In the genomic region with DNA sequence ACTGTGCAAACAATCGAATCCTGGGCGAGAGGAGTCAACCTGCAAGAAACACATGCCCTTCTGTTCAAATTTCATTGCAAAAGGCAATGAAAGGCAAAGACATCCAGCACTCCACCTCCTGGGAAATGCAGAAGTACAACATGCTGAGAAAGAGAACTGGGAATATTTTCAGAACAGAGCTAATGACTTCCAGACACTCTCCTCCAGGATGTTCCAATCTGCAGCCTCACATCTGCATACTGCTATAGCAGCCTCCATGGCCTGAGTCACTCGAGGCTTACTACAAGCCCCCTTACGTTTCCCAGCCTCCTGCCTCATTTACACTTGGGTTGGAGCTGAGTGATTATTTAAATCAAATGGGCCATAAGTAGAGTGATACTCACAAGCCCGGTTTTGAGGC, we compare ENCODE assay signal across 13 mouse cellular contexts. TPM values are rescaled to one million over a fixed set of nuclear protein-coding genes. Genes with fewer than 3 reads are reported as not detected.
A peak's percentile ranks its signal among the peaks of the same experiment; 100 is the strongest.
DNase-seq lines count a peak whose midpoint lies in the region; ATAC-seq lines count a peak whose summit lies in the region.
"Had no signal": no experiment of that assay in that cellular context is flagged by ENCODE, and none has a peak within 500 bp of the region (broad histone marks: within the 10 kb centered on the region; RNA-seq: fewer than 3 reads in every experiment).

No protein-coding gene starts in this region.

- peak overlapping the region; percentile 46 for H3K27ac ChIP-seq in embryonic facial prominence, embryonic 14.5 days (replicated peaks; ENCODE audit: low read depth, low read length)
- peak overlapping the region; percentile 71 for H3K27ac ChIP-seq in heart, embryonic 16.5 days (ENCODE audit: low read length)
- H3K27ac ChIP-seq: layer of hippocampus, adult 2 months; liver, embryonic 15.5 days had no signal

- no peak overlapping the region for H3K4me3 ChIP-seq in embryonic facial prominence, embryonic 14.5 days (ENCODE audit: low read depth, low read length)
- no peak overlapping the region for H3K4me3 ChIP-seq in heart, embryonic 16.5 days (ENCODE audit: low read length)
- H3K4me3 ChIP-seq: layer of hippocampus, adult 2 months; liver, embryonic 15.5 days had no signal

- H3K9ac ChIP-seq in embryonic facial prominence, embryonic 14.5 days (ENCODE audit: low read depth, low read length), result no peak overlapping the region
- no peak overlapping the region for H3K9ac ChIP-seq in heart, embryonic 16.5 days (ENCODE audit: low read length)
- H3K9ac ChIP-seq: liver, embryonic 15.5 days had no signal

- no peaks in the 10 kb centered on the region for H3K36me3 ChIP-seq in embryonic facial prominence, embryonic 14.5 days (ENCODE audit: control insufficient read depth, insufficient read depth, low read length)
- no peaks in the 10 kb centered on the region for H3K36me3 ChIP-seq in heart, embryonic 16.5 days (ENCODE audit: control insufficient read depth, insufficient read depth)
- H3K36me3 ChIP-seq: liver, embryonic 15.5 days had no signal

- ATAC-seq in embryonic facial prominence, embryonic 14.5 days (ENCODE audit: low read depth), result peak; percentile 85
- ATAC-seq in heart, embryonic 16.5 days (replicated peaks; ENCODE audit: extremely low read depth, insufficient read depth, low FRiP score), result no peak
- ATAC-seq: intestine, embryonic 16.5 days had no signal

- peaks cover 19% of the 10 kb centered on the region for H3K4me1 ChIP-seq in embryonic facial prominence, embryonic 14.5 days (ENCODE audit: control insufficient read depth, insufficient read depth, low read length)
- peaks cover 15% of the 10 kb centered on the region for H3K4me1 ChIP-seq in heart, embryonic 16.5 days (ENCODE audit: control insufficient read depth, insufficient read depth, low read length)
- H3K4me1 ChIP-seq: liver, embryonic 15.5 days had no signal

- H3K4me2 ChIP-seq in embryonic facial prominence, embryonic 14.5 days (ENCODE audit: low read depth, low read length), result peak overlapping the region; percentile 7; the same call in 1 of the 2 replicates
- H3K4me2 ChIP-seq in heart, embryonic 16.5 days (ENCODE audit: low read depth, low read length), result peak overlapping the region; percentile 31; the same call in 1 of the 2 replicates
- H3K4me2 ChIP-seq: liver, embryonic 15.5 days had no signal

- WGBS in embryonic facial prominence, embryonic 14.5 days, result 18% methylated on average over 5 of the region's 5 CpGs
- WGBS in heart, embryonic 16.5 days, result 38% methylated on average over 5 of the region's 5 CpGs

- no peaks in the 10 kb centered on the region for H3K27me3 ChIP-seq in embryonic facial prominence, embryonic 14.5 days (replicated peaks; ENCODE audit: control insufficient read depth, insufficient read depth, low read length)
- H3K27me3 ChIP-seq in heart, embryonic 16.5 days (ENCODE audit: control insufficient read depth, insufficient read depth, low read length), result no peaks in the 10 kb centered on the region
- H3K27me3 ChIP-seq: liver, embryonic 15.5 days had no signal

- DNase-seq in 3T3-L1 (ENCODE audit: low read depth, low spot score) (peak; percentile 84), MN1 (ENCODE audit: low spot score) (peak; percentile 37)
- DNase-seq in embryonic facial prominence, embryonic 14.5 days (ENCODE audit: low spot score), result peak; percentile 86
- DNase-seq in layer of hippocampus, adult 9-11 months, result no peak
- no peak for DNase-seq in cerebellum, adult 11 months
- no peak for DNase-seq in kidney, adult 11 months
- DNase-seq: adrenal gland, adult 8-10 months; cerebellum, postnatal 10 days; thymus, postnatal 14 days had no signal

- H3K9me3 ChIP-seq in embryonic facial prominence, embryonic 14.5 days (ENCODE audit: control insufficient read depth, low read length), result no peaks in the 10 kb centered on the region
- no peaks in the 10 kb centered on the region for H3K9me3 ChIP-seq in heart, embryonic 16.5 days (replicated peaks; ENCODE audit: control insufficient read depth, low read length)
- H3K9me3 ChIP-seq: liver, embryonic 15.5 days had no signal

RNA-seq across cellular contexts. Expression of gene Dcbld2, which starts 58.9 kb away (rescaled TPM):
- 7.9 and 9.2 TPM in 2 replicates for polyA plus RNA-seq in embryonic facial prominence, embryonic 14.5 days (2014; fragmentation: Nextera tagmentation; extraction: Ambion mirVana)
- 7.5 and 8.6 TPM in 2 replicates for polyA plus RNA-seq in heart, embryonic 16.5 days (2015; fragmentation: Nextera tagmentation; extraction: Ambion mirVana)

Comparison
In these comparisons a context has a peak if more than half of its experiments do, and no peak if none do; other contexts are left out.
1. DNase-seq: peak in 3T3-L1 (single experiment), MN1 (single experiment) and embryonic facial prominence, embryonic 14.5 days (single experiment); none in layer of hippocampus, adult 9-11 months (single experiment), cerebellum, adult 11 months (single experiment) and kidney, adult 11 months (single experiment).